Mouse (Mus musculus): ENCODE results near the gene Npas3. TPM values are rescaled to one million over a fixed set of nuclear protein-coding genes. Genes with fewer than 3 reads are reported as not detected.
A peak's percentile ranks its signal among the peaks of the same experiment; 100 is the strongest.

Gene Npas3
- polyA plus RNA-seq, 1 experiment from 2014 or later, result 0.49 TPM

GRCm38 (mm10) chr12:53752281-53753072 lies 504.0 kb downstream of the Npas3 start:
- Histone ChIP-seq H3K4me3 (ENCODE audit: low read length) (no peak overlapping the region), H3K4me2 (ENCODE audit: low read depth, low read length) (no peak overlapping the region), H3K9ac (ENCODE audit: low read length) (no peak overlapping the region), H3K27ac (ENCODE audit: low read length) (no peak overlapping the region), H3K27me3 (ENCODE audit: control insufficient read depth, insufficient read depth, low read length) (no peaks in the 10 kb centered on the region), H3K4me1 (ENCODE audit: control insufficient read depth, insufficient read depth, low read length) (peaks cover 14% of the 10 kb centered on the region), H3K9me3 (replicated peaks; ENCODE audit: control insufficient read depth, low read length) (no peaks in the 10 kb centered on the region), H3K36me3 (ENCODE audit: control insufficient read depth, insufficient read depth) (no peaks in the 10 kb centered on the region)
- ATAC-seq (replicated peaks; ENCODE audit: extremely low read depth, insufficient read depth, low FRiP score), result no peak; the same call in 1 of the 2 replicates
- WGBS, result 50% methylated on average over 13 of the region's 13 CpGs

DNA sequence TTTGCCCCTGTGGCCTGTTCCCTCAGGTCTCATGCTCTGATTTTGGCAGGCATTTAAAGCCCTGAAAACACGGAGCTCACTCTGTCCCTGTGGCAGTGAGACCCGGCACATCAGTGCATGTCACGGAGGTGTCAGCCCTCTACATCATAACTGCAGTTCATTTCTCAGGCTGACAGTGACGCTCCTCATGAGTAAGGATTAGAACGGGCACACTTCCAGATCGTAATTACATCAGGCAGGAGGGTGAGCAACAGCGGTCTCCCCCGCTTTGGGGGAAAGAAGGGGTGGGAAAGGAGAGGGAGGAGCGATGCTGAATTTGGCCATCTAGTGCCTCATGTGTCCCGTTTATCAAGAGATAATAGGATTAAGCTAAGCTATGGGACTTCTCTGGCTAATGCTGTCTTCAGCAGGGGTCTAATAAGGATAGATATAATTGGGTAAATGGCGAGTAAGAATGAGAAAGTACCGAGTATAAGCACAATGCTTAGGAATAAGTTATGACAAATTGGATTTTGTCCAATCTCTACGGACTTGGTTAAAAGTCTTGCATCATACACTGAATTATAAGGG lies 505.0 kb downstream of the Npas3 start:
- no peaks in the 10 kb centered on the region for H3K36me3 ChIP-seq (ENCODE audit: control insufficient read depth, insufficient read depth)
- no peak overlapping the region for H3K27ac ChIP-seq (ENCODE audit: low read length)
- peaks cover 14% of the 10 kb centered on the region for H3K4me1 ChIP-seq (ENCODE audit: control insufficient read depth, insufficient read depth, low read length)
- no peaks in the 10 kb centered on the region for H3K27me3 ChIP-seq (ENCODE audit: control insufficient read depth, insufficient read depth, low read length)
- H3K9me3 ChIP-seq (replicated peaks; ENCODE audit: control insufficient read depth, low read length), result no peaks in the 10 kb centered on the region
- no peak overlapping the region for H3K9ac ChIP-seq (ENCODE audit: low read length)
- WGBS, result 36% methylated on average over 13 of the region's 13 CpGs
- ATAC-seq (replicated peaks; ENCODE audit: extremely low read depth, insufficient read depth, low FRiP score), result peak; percentile 28; the same call in 1 of the 2 replicates
- no peak overlapping the region for H3K4me3 ChIP-seq (ENCODE audit: low read length)
- H3K4me2 ChIP-seq (ENCODE audit: low read depth, low read length), result peak overlapping the region; percentile 40

DNA sequence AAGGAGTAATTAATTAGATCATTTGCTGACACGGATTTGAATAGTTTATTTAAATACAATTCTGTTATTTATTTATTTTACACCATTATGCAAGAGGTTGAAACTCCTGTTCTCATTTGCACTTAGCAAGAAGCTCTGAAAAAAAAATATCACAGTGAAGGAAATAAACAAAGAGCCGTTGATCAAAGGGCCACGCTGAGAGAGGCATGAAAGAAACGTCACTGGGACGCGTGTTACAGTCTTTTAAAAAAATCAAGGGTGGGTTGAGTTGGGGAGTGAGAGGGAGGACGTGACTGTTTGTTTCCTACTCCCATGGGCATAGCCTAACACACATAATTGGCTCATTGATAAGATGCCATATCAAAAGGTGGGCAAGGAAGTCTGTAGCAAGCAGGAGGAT lies 505.8 kb downstream of the Npas3 start:
- no peaks in the 10 kb centered on the region for H3K36me3 ChIP-seq (ENCODE audit: control insufficient read depth, insufficient read depth)
- no peak overlapping the region for H3K4me3 ChIP-seq (ENCODE audit: low read length)
- H3K4me1 ChIP-seq (ENCODE audit: control insufficient read depth, insufficient read depth, low read length), result peaks cover 14% of the 10 kb centered on the region
- WGBS, result 45% methylated on average over 7 of the region's 7 CpGs
- no peaks in the 10 kb centered on the region for H3K9me3 ChIP-seq (replicated peaks; ENCODE audit: control insufficient read depth, low read length)
- ATAC-seq (replicated peaks; ENCODE audit: extremely low read depth, insufficient read depth, low FRiP score), result no peak
- no peak overlapping the region for H3K9ac ChIP-seq (ENCODE audit: low read length)
- H3K27me3 ChIP-seq (ENCODE audit: control insufficient read depth, insufficient read depth, low read length), result no peaks in the 10 kb centered on the region
- H3K4me2 ChIP-seq (ENCODE audit: low read depth, low read length), result no peak overlapping the region
- no peak overlapping the region for H3K27ac ChIP-seq (ENCODE audit: low read length)

- no peak overlapping the region for H3K4me2 ChIP-seq (ENCODE audit: low read depth, low read length)
- H3K9ac ChIP-seq (ENCODE audit: low read length), result no peak overlapping the region
- H3K9me3 ChIP-seq (replicated peaks; ENCODE audit: control insufficient read depth, low read length), result no peaks in the 10 kb centered on the region
- H3K4me3 ChIP-seq (ENCODE audit: low read length), result no peak overlapping the region
- no peaks in the 10 kb centered on the region for H3K36me3 ChIP-seq (ENCODE audit: control insufficient read depth, insufficient read depth)
- ATAC-seq (replicated peaks; ENCODE audit: extremely low read depth, insufficient read depth, low FRiP score), result no peak
- no peak overlapping the region for H3K27ac ChIP-seq (ENCODE audit: low read length)
- peaks cover 9% of the 10 kb centered on the region for H3K4me1 ChIP-seq (ENCODE audit: control insufficient read depth, insufficient read depth, low read length)
- no peaks in the 10 kb centered on the region for H3K27me3 ChIP-seq (ENCODE audit: control insufficient read depth, insufficient read depth, low read length)
- WGBS, result 67% methylated on average over 6 of the region's 6 CpGs
These were observed 509.2 kb downstream of the Npas3 start for GRCm38 (mm10) chr12:53757631-53758030.

DNA sequence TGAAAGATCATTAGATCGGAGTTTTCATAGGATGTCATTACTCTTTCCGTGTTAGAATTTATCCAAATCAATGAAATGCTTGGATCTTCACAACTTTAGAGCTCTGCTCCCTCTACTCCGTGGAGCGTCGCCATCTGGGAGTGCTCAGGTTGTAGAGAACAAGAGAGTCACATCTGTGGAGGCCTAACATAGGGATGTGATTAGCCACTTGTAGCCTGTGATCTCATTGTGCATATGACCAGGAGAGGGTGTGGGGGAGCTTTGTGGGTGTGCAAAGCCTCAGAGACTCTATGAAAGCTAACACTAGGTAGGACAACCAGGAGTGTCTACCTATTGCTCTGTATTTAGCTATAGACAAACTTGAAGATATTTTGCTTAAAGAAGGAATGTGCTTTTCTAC lies 509.9 kb downstream of the Npas3 start:
- H3K36me3 ChIP-seq (ENCODE audit: control insufficient read depth, insufficient read depth), result no peaks in the 10 kb centered on the region
- H3K27me3 ChIP-seq (ENCODE audit: control insufficient read depth, insufficient read depth, low read length), result no peaks in the 10 kb centered on the region
- H3K4me3 ChIP-seq (ENCODE audit: low read length), result no peak overlapping the region
- no peak overlapping the region for H3K27ac ChIP-seq (ENCODE audit: low read length)
- H3K4me2 ChIP-seq (ENCODE audit: low read depth, low read length), result no peak overlapping the region
- no peak overlapping the region for H3K9ac ChIP-seq (ENCODE audit: low read length)
- H3K9me3 ChIP-seq (replicated peaks; ENCODE audit: control insufficient read depth, low read length), result no peaks in the 10 kb centered on the region
- ATAC-seq (replicated peaks; ENCODE audit: extremely low read depth, insufficient read depth, low FRiP score), result no peak
- 83% methylated on average over 5 of the region's 5 CpGs for WGBS
- peaks cover 2% of the 10 kb centered on the region for H3K4me1 ChIP-seq (ENCODE audit: control insufficient read depth, insufficient read depth, low read length)

DNA sequence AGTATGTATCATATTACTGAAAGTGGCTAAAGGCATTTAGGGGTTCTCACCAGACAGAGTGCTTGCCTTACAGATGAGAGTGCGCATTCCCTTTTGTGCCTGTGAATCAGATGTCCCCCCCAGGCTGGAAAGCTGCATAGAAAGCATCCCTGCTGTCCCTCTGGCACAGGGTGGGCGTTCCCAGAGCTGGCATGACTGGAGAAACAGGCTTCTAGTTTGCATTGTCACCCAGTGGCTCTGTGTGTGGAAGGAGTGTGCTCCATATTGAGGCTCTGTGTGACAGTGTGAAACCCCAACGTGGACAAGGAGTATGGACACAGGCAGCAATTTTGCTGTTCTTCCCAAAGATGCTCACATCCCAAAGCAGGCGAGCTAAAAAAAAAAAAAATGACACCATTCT lies 515.7 kb downstream of the Npas3 start:
- no peaks in the 10 kb centered on the region for H3K4me1 ChIP-seq (ENCODE audit: control insufficient read depth, insufficient read depth, low read length)
- no peak overlapping the region for H3K9ac ChIP-seq (ENCODE audit: low read length)
- H3K27ac ChIP-seq (ENCODE audit: low read length), result no peak overlapping the region
- no peak overlapping the region for H3K4me2 ChIP-seq (ENCODE audit: low read depth, low read length)
- no peak for ATAC-seq (replicated peaks; ENCODE audit: extremely low read depth, insufficient read depth, low FRiP score)
- no peak overlapping the region for H3K4me3 ChIP-seq (ENCODE audit: low read length)
- no peaks in the 10 kb centered on the region for H3K27me3 ChIP-seq (ENCODE audit: control insufficient read depth, insufficient read depth, low read length)
- H3K9me3 ChIP-seq (replicated peaks; ENCODE audit: control insufficient read depth, low read length), result no peaks in the 10 kb centered on the region
- WGBS, result 62% methylated on average over 4 of the region's 4 CpGs
- no peaks in the 10 kb centered on the region for H3K36me3 ChIP-seq (ENCODE audit: control insufficient read depth, insufficient read depth)

- Histone ChIP-seq H3K4me2 (ENCODE audit: low read depth, low read length) (no peak overlapping the region), H3K36me3 (ENCODE audit: control insufficient read depth, insufficient read depth) (no peaks in the 10 kb centered on the region), H3K9me3 (replicated peaks; ENCODE audit: control insufficient read depth, low read length) (no peaks in the 10 kb centered on the region), H3K27me3 (ENCODE audit: control insufficient read depth, insufficient read depth, low read length) (no peaks in the 10 kb centered on the region), H3K9ac (ENCODE audit: low read length) (no peak overlapping the region), H3K4me3 (ENCODE audit: low read length) (no peak overlapping the region), H3K4me1 (ENCODE audit: control insufficient read depth, insufficient read depth, low read length) (no peaks in the 10 kb centered on the region), H3K27ac (ENCODE audit: low read length) (no peak overlapping the region)
- 68% methylated on average over 11 of the region's 11 CpGs for WGBS
- ATAC-seq (replicated peaks; ENCODE audit: extremely low read depth, insufficient read depth, low FRiP score), result no peak; the same call in 1 of the 2 replicates
These were observed 519.9 kb downstream of the Npas3 start for GRCm38 (mm10) chr12:53768392-53768791.

DNA sequence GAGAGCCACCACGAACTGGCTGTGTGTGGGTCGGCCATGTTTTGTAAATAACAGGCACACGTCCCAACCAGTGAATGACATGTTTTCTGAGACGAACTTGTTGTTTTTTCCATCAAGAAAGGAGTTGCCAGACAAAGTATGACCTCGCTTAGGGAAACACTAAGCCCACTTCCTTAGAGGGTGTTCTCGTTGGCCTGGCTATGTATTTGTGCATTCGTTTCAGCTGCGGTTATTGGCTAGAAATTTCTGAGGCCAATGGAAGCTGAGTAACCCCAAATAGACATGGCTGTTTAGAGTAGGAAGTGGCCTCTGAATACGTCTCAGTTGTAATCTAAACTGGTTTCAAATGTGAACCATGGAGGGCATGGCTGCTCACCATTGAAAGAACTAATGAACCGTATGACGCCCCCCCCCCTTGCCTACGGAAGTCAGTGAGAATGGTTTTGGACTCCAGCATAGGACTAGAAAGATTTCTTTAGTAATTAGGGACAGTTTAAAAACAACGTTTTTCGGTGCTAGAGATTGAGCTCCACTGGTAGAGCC lies 523.0 kb downstream of the Npas3 start:
- Histone ChIP-seq H3K36me3 (ENCODE audit: control insufficient read depth, insufficient read depth) (no peaks in the 10 kb centered on the region), H3K4me3 (ENCODE audit: low read length) (no peak overlapping the region), H3K9me3 (replicated peaks; ENCODE audit: control insufficient read depth, low read length) (no peaks in the 10 kb centered on the region), H3K4me2 (ENCODE audit: low read depth, low read length) (no peak overlapping the region), H3K9ac (ENCODE audit: low read length) (no peak overlapping the region), H3K27me3 (ENCODE audit: control insufficient read depth, insufficient read depth, low read length) (no peaks in the 10 kb centered on the region), H3K4me1 (ENCODE audit: control insufficient read depth, insufficient read depth, low read length) (no peaks in the 10 kb centered on the region), H3K27ac (ENCODE audit: low read length) (no peak overlapping the region)
- 80% methylated on average over 14 of the region's 14 CpGs for WGBS
- no peak for ATAC-seq (replicated peaks; ENCODE audit: extremely low read depth, insufficient read depth, low FRiP score)

- Histone ChIP-seq H3K9ac (ENCODE audit: low read length) (no peak overlapping the region), H3K4me1 (ENCODE audit: control insufficient read depth, insufficient read depth, low read length) (no peaks in the 10 kb centered on the region), H3K4me3 (ENCODE audit: low read length) (no peak overlapping the region), H3K36me3 (ENCODE audit: control insufficient read depth, insufficient read depth) (no peaks in the 10 kb centered on the region), H3K27me3 (ENCODE audit: control insufficient read depth, insufficient read depth, low read length) (no peaks in the 10 kb centered on the region), H3K9me3 (replicated peaks; ENCODE audit: control insufficient read depth, low read length) (no peaks in the 10 kb centered on the region), H3K27ac (ENCODE audit: low read length) (no peak overlapping the region), H3K4me2 (ENCODE audit: low read depth, low read length) (no peak overlapping the region)
- no peak for ATAC-seq (replicated peaks; ENCODE audit: extremely low read depth, insufficient read depth, low FRiP score)
- 67% methylated on average over 11 of the region's 11 CpGs for WGBS
These were observed 533.5 kb downstream of the Npas3 start for GRCm38 (mm10) chr12:53781850-53782552.
